Mouse (Mus musculus): ENCODE results near the gene Sun2.

The Sun2 gene

GRCm38 (mm10) chr15:79755176-79755575, 12.8 kb upstream of the Sun2 start:
- DNase-seq, result no peak

- no peak for DNase-seq
Observed at GRCm38 (mm10) chr15:79753873-79754272, 11.5 kb upstream of the Sun2 start.

- DNase-seq, result no peak
Observed at GRCm38 (mm10) chr15:79753420-79753752, 11.1 kb upstream of the Sun2 start.

GRCm38 (mm10) chr15:79752742-79753419, 10.5 kb upstream of the Sun2 start:
- peak; percentile 57 to 74 for DNase-seq

GRCm38 (mm10) chr15:79751772-79752171, 9.4 kb upstream of the Sun2 start:
- peak; percentile 36 to 48 for DNase-seq

- no peak for DNase-seq
Observed at GRCm38 (mm10) chr15:79750266-79750665, 7.9 kb upstream of the Sun2 start.

GRCm38 (mm10) chr15:79749162-79749561, 6.8 kb upstream of the Sun2 start:
- no peak for DNase-seq

GRCm38 (mm10) chr15:79747998-79748397, 5.7 kb upstream of the Sun2 start:
- DNase-seq, result no peak

GRCm38 (mm10) chr15:79745883-79746282, 3.5 kb upstream of the Sun2 start:
- DNase-seq, result no peak

- no peak for DNase-seq
Observed at GRCm38 (mm10) chr15:79745312-79745711, 3.0 kb upstream of the Sun2 start.

GRCm38 (mm10) chr15:79744742-79745141, 2.4 kb upstream of the Sun2 start:
- no peak for DNase-seq

GRCm38 (mm10) chr15:79744001-79744400, 1.7 kb upstream of the Sun2 start:
- DNase-seq, result no peak

- no peak for DNase-seq
Observed at GRCm38 (mm10) chr15:79742706-79743023, 329 bp upstream of the Sun2 start.

- DNase-seq, result peak; percentile 29 to 31
Observed at GRCm38 (mm10) chr15:79741173-79741858, 1.0 kb downstream of the Sun2 start.

- DNase-seq, result no peak
Observed at GRCm38 (mm10) chr15:79740739-79741138, 1.6 kb downstream of the Sun2 start.

- no peak for DNase-seq
Observed at GRCm38 (mm10) chr15:79734311-79734710, 8.0 kb downstream of the Sun2 start.

- DNase-seq, result no peak
Observed at GRCm38 (mm10) chr15:79733640-79734039, 8.7 kb downstream of the Sun2 start.

GRCm38 (mm10) chr15:79733192-79733591, 9.1 kb downstream of the Sun2 start:
- no peak for DNase-seq

GRCm38 (mm10) chr15:79731554-79731953, 10.8 kb downstream of the Sun2 start:
- no peak for DNase-seq

- no peak for DNase-seq
Observed at GRCm38 (mm10) chr15:79728731-79729388, 13.5 kb downstream of the Sun2 start.

- no peak for DNase-seq
Observed at GRCm38 (mm10) chr15:79728311-79728710, 14.0 kb downstream of the Sun2 start.

GRCm38 (mm10) chr15:79727840-79728239, 14.5 kb downstream of the Sun2 start:
- no peak for DNase-seq

- no peak for DNase-seq
Observed at GRCm38 (mm10) chr15:79725190-79725789, 17.0 kb downstream of the Sun2 start.

- DNase-seq, result peak; percentile 26 to 49
Observed at GRCm38 (mm10) chr15:79723439-79723838, 18.9 kb downstream of the Sun2 start.

All from spleen, adult 18-20 months (tissue).